Mouse (Mus musculus): ENCODE data around the gene Krt24.

- TF ChIP-seq CTCF (IDR thresholded peaks at IDR 0.05 in 2 of 3, conservative IDR thresholded peaks at IDR 0.05 in 1 of 3; ENCODE audit: control insufficient read depth in 1 of 3, insufficient read depth in 1 of 3, low read depth in 2 of 3, low read length in 3 of 3, poor library complexity in 1 of 3, severe bottlenecking in 1 of 3) (peak; percentile 73 to 91 (median 74)), ZNF384 (IDR thresholded peaks at IDR 0.05; ENCODE audit: low read depth, low read length) (0 out of 2 replicates have a peak, but pooled peaks have one; percentile 31), POLR2A (IDR thresholded peaks at IDR 0.05; ENCODE audit: control insufficient read depth in 1 of 2, insufficient read depth in 1 of 2, low read depth in 1 of 2, low read length in 2 of 2, poor library complexity in 1 of 2) (no peak), ZC3H11A (IDR thresholded peaks at IDR 0.05; ENCODE audit: low read depth, low read length) (peak; percentile 62), TCF12 (IDR thresholded peaks at IDR 0.05; ENCODE audit: low read depth, low read length) (no peak), MAX (IDR thresholded peaks at IDR 0.05; ENCODE audit: low read length) (no peak), GATA1 (IDR thresholded peaks at IDR 0.05; ENCODE audit: low read depth, low read length) (no peak), POLR2AphosphoS5 (IDR thresholded peaks at IDR 0.05; ENCODE audit: borderline replicate concordance, low read depth, low read length) (no peak), EP300 (IDR thresholded peaks at IDR 0.05; ENCODE audit: low read depth in 1 of 2, low read length in 2 of 2) (no peak), POLR2AphosphoS2 (IDR thresholded peaks at IDR 0.05; ENCODE audit: low read length) (no peak), ELF1 (IDR thresholded peaks at IDR 0.05; ENCODE audit: low read depth, low read length) (no peak), TAL1 (IDR thresholded peaks at IDR 0.05; ENCODE audit: low read length) (no peak)
Observed at GRCm38 (mm10) chr11:99307579-99307978, 22.5 kb upstream of the Krt24 start.
